Mouse (Mus musculus) forebrain, embryonic 16.5 days (tissue): ENCODE data around the gene Klc1. TPM values are rescaled to one million over a fixed set of nuclear protein-coding genes. Genes with fewer than 3 reads are reported as not detected.
"Not testable (repeated sequence)": the region's sequence is repeated elsewhere in the genome, so short reads cannot be mapped to it uniquely, and the experiment has no call there.

ENCODE experiments used
- ATAC-seq: fragments of 200-750 bp; cut with Nextera tagmentation; 2 replicates; pipeline ENCODE4 v1.8.0; 2017; ENCODE audit warnings: mild to moderate bottlenecking, moderate library complexity
- H3K27ac ChIP-seq: fragments of 300-500 bp; sonication (generic); 2 replicates; pipeline ENCODE4 v1.5.1; 2014; ENCODE audit warnings: low read length, control low read depth
- H3K27me3 ChIP-seq: fragments of 300-500 bp; sonication (generic); replicated peaks from 2 replicates; pipeline ENCODE4 v1.6.1; 2014; ENCODE audit warnings: low read length; ENCODE audit not compliant: control insufficient read depth, insufficient read depth
- H3K36me3 ChIP-seq: fragments of 300-500 bp; sonication (generic); 2 replicates; pipeline ENCODE4 v1.6.1; 2014; ENCODE audit not compliant: control insufficient read depth, insufficient read depth
- H3K4me1 ChIP-seq: fragments of 300-500 bp; sonication (generic); replicated peaks from 2 replicates; pipeline ENCODE4 v1.6.1; 2014; ENCODE audit warnings: low read length; ENCODE audit not compliant: control insufficient read depth, insufficient read depth
- H3K4me2 ChIP-seq: fragments of 300-500 bp; sonication (generic); 2 replicates; pipeline ENCODE4 v1.6.1; 2014; ENCODE audit warnings: mild to moderate bottlenecking, low read length, control low read depth
- H3K4me3 ChIP-seq: fragments of 300-500 bp; sonication (generic); replicated peaks from 2 replicates; pipeline ENCODE4 v1.5.1; 2014; ENCODE audit warnings: mild to moderate bottlenecking, low read length, control low read depth
- H3K9ac ChIP-seq: fragments of 300-500 bp; sonication (generic); replicated peaks from 2 replicates; pipeline ENCODE4 v1.6.1; 2014; ENCODE audit warnings: low read depth, low read length, control low read depth
- H3K9me3 ChIP-seq: fragments of 300-500 bp; sonication (generic); 2 replicates; pipeline ENCODE4 v1.6.1; 2016; ENCODE audit warnings: low read length; ENCODE audit not compliant: control insufficient read depth
- WGBS: fragments of 180-500 bp; shearing (Covaris S2); extraction: QIAGEN DNeasy Blood & Tissue Kit; methylation state at CpG from one replicate; pipeline ENCODE4 v1.1.7; 2014; 5-methylcytosine and 5-hydroxymethylcytosine counted together
- polyA plus RNA-seq: library from polyadenylated mRNA; unstranded; fragments of >200 nt; fragmentation: Nextera tagmentation; extraction: Ambion mirVana; gene quantifications from 2 replicates; pipeline ENCODE4 v1.2.1, GENCODE M21; 2015

The Klc1 gene
- polyA plus RNA-seq, 1 experiment from 2014 or later, result 493 TPM

GRCm38 (mm10) chr12:111724638-111725337, 33.9 kb upstream of the Klc1 start:
- Histone ChIP-seq H3K27ac (peak overlapping the region; percentile 29; the same call in 1 of the 2 replicates), H3K36me3 (no peaks in the 10 kb centered on the region; the same call in 1 of the 2 replicates), H3K9me3 (no peaks in the 10 kb centered on the region), H3K4me2 (no peak overlapping the region), H3K9ac (no peak overlapping the region), H3K4me3 (no peak overlapping the region), H3K27me3 (no peaks in the 10 kb centered on the region), H3K4me1 (no peaks in the 10 kb centered on the region)
- 40% methylated on average over 6 of the region's 6 CpGs for WGBS
- no peak for ATAC-seq

DNA sequence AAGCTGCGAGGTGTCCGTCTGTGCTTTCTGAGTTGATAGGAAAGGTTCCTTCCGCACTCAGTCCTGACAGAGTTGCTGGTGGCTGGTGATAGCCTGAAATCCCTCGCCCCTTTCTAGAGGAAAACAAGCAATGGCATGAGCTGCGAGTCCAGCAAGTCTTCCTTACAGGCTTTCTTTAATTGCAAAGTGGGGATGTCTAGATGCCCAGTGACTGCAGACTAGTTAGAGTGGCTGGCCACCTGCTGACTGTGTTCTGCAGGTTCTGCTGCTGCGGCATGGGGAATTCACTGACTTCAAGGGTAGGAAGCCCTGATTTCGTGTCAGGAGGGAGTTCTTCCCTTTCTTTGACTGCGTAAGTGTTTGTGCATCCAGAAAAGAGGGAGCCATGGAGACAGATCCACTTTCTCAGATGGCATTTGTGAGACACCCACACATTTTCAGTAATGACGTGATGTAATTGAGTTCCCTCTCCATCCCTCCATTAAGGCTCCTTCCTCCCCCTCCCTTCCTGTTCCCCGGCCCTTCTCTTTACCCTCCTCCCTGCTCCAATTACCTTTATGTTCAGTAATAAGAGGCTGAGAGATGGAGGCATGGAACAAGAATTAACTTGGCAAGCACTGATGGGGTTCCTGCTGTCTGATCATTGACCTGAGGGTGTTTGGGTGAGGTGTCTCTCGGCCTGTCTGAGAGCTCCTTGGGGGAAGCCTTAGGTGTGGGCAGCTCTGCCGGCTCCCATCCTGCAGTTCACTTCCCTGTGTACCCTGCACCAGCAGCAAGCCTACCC, 33.1 kb upstream of the Klc1 start:
- H3K27ac ChIP-seq, result peak overlapping the region; percentile 24; the same call in 1 of the 2 replicates
- H3K4me1 ChIP-seq, result no peaks in the 10 kb centered on the region
- 64% methylated on average over 12 of the region's 12 CpGs for WGBS
- ATAC-seq, result no peak
- no peaks in the 10 kb centered on the region; the same call in 1 of the 2 replicates for H3K36me3 ChIP-seq
- H3K9ac ChIP-seq, result no peak overlapping the region
- H3K27me3 ChIP-seq, result no peaks in the 10 kb centered on the region
- H3K9me3 ChIP-seq, result no peaks in the 10 kb centered on the region
- no peak overlapping the region for H3K4me2 ChIP-seq
- H3K4me3 ChIP-seq, result no peak overlapping the region

DNA sequence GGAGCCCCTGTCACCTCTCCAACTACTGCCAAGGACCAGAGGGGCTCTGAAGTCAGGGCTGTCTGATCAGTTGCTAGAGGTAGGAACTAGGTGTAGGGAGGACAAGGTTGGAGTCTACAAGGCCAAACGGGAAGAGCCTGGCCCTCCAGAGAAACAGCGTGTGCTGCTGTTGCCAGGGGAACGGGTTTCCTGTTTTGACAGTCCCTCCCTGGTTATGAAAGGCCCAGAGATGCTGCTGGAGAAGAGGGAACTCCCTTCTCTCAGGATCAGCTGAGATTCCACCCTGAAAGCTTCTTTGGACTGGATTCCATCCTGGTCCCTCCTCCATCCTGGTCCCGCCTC, 32.6 kb upstream of the Klc1 start:
- Histone ChIP-seq H3K9ac (no peak overlapping the region), H3K27ac (peak overlapping the region; percentile 24; the same call in 1 of the 2 replicates)
- no peak for ATAC-seq

DNA sequence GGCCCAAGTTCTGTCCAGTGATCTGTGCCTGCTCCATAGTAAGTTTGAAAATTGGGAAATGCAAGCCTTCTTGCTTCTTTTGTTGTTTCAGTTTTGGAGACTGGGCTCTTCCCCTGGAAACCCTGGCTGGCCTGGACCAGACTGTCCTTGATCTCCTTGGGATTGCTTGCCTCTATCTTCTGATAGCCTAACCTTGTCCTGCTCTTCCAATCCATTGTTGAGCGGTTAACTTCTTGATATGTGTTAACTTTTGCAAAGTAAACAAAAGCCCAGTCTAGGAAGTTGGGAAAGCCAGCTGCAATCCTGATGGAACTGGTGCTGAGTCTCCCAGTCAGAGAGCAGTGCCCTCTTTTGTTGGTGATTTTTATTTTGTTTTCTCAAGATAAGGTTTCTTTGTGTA, 30.7 kb upstream of the Klc1 start:
- Histone ChIP-seq H3K27me3 (no peaks in the 10 kb centered on the region), H3K4me3 (no peak overlapping the region), H3K4me2 (no peak overlapping the region), H3K4me1 (peaks cover 9% of the 10 kb centered on the region), H3K27ac (no peak overlapping the region), H3K9ac (no peak overlapping the region), H3K36me3 (no peaks in the 10 kb centered on the region; the same call in 1 of the 2 replicates), H3K9me3 (no peaks in the 10 kb centered on the region)
- WGBS, result 94% methylated on average over 1 of the region's 1 CpGs
- ATAC-seq, result no peak

More for the DNA sequence above, 32.6 kb upstream of the Klc1 start:
- no peaks in the 10 kb centered on the region; the same call in 1 of the 2 replicates for H3K36me3 ChIP-seq
- 74% methylated on average over 4 of the region's 4 CpGs for WGBS
- no peaks in the 10 kb centered on the region for H3K4me1 ChIP-seq
- H3K4me3 ChIP-seq, result no peak overlapping the region
- no peaks in the 10 kb centered on the region for H3K27me3 ChIP-seq
- no peaks in the 10 kb centered on the region for H3K9me3 ChIP-seq
- no peak overlapping the region for H3K4me2 ChIP-seq

- H3K4me2 ChIP-seq, result peak overlapping the region; percentile 52
- peak; percentile 94 for ATAC-seq
- peak overlapping the region; percentile 48; the same call in 1 of the 2 replicates for H3K9ac ChIP-seq
- 32% methylated on average over 30 of the region's 30 CpGs for WGBS
- no peaks in the 10 kb centered on the region for H3K36me3 ChIP-seq
- H3K4me1 ChIP-seq, result peaks cover 9% of the 10 kb centered on the region
- peak overlapping the region; percentile 37; the same call in 1 of the 2 replicates for H3K27ac ChIP-seq
- H3K27me3 ChIP-seq, result no peaks in the 10 kb centered on the region
- H3K4me3 ChIP-seq, result peak overlapping the region; percentile 23
- no peaks in the 10 kb centered on the region for H3K9me3 ChIP-seq
These were observed 26.5 kb upstream of the Klc1 start for GRCm38 (mm10) chr12:111731822-111732807.

DNA sequence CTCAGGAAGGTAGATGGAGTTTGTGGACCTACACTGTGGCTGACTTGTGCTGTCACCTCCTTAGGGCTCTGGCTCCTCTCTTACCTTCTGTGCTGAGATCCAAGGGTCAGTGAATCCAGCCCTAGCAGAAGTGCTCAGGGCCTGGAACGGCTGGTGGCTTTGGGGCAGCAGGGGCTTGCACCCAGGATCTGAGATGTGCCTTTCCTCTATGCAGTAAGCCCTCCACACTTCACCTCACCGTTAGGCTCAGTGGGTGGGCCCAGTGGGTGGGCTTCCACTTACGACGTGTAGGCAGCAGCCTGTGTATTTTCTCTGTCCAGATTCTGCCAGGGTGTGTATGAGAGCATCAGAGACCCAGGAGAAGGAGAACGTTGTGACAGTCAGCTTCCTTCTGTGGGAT, 25.7 kb upstream of the Klc1 start:
- H3K4me3 ChIP-seq, result no peak overlapping the region
- no peaks in the 10 kb centered on the region for H3K36me3 ChIP-seq
- no peak overlapping the region for H3K4me2 ChIP-seq
- H3K4me1 ChIP-seq, result peaks cover 9% of the 10 kb centered on the region
- 0 out of 2 replicates have a peak overlapping the region, but pooled peaks have one; percentile 35 for H3K9ac ChIP-seq
- H3K27ac ChIP-seq, result no peak overlapping the region
- 59% methylated on average over 5 of the region's 5 CpGs for WGBS
- H3K9me3 ChIP-seq, result no peaks in the 10 kb centered on the region
- peak; percentile 35; the same call in 1 of the 2 replicates for ATAC-seq
- H3K27me3 ChIP-seq, result no peaks in the 10 kb centered on the region

- peaks cover 9% of the 10 kb centered on the region for H3K4me1 ChIP-seq
- no peak overlapping the region for H3K4me3 ChIP-seq
- no peak overlapping the region for H3K9ac ChIP-seq
- no peak overlapping the region for H3K4me2 ChIP-seq
- no peaks in the 10 kb centered on the region for H3K27me3 ChIP-seq
- no peak overlapping the region for H3K27ac ChIP-seq
- H3K36me3 ChIP-seq, result no peaks in the 10 kb centered on the region
- no peak for ATAC-seq
- H3K9me3 ChIP-seq, result no peaks in the 10 kb centered on the region
- 82% methylated on average over 3 of the region's 3 CpGs for WGBS
These were observed 23.7 kb upstream of the Klc1 start for GRCm38 (mm10) chr12:111734912-111735311.

DNA sequence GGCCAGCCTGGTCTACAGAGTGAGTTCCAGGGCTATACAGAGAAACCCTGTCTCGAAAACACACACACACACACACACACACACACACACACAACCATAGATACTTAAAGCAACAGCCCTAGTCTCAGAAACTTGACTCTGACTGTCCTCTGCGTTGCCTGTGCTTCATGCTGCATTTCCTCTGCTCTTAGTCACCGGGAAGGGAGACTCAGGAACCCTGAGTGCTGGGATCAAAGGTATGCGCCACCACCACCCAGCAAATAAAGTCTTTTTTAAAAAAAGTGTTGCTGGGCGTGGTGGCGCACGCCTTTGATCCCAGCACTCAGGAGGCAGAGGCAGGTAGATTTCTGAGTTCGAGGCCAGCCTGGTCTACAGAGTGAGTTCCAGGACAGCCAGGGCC, 22.0 kb upstream of the Klc1 start:
- 86% methylated on average over 8 of the region's 8 CpGs for WGBS
- not testable (repeated sequence) for ATAC-seq, H3K4me3 ChIP-seq

More for the DNA sequence above, 22.0 kb upstream of the Klc1 start:
- not testable (repeated sequence) for H3K4me1 ChIP-seq, H3K36me3 ChIP-seq, H3K4me2 ChIP-seq, H3K9ac ChIP-seq, H3K9me3 ChIP-seq, H3K27me3 ChIP-seq, H3K27ac ChIP-seq
